Mouse (Mus musculus) hindbrain, postnatal 0 days (tissue): Measurements from ENCODE around the gene Gm49383. TPM values are rescaled to one million over a fixed set of nuclear protein-coding genes. Genes with fewer than 3 reads are reported as not detected.
A peak's percentile ranks its signal among the peaks of the same experiment; 100 is the strongest.

ENCODE experiments used
- ATAC-seq: fragments of 200-750 bp; cut with Nextera tagmentation; 2 replicates; pipeline ENCODE4 v1.8.0; 2017; ENCODE audit warnings: mild to moderate bottlenecking, moderate TSS enrichment, moderate library complexity
- DNase-seq: peaks from one replicate; pipeline ENCODE4 v3.0.0-alpha.2; 2015; ENCODE audit warnings: low spot score
- H3K27ac ChIP-seq: fragments of 300-500 bp; sonication (generic); 2 replicates; pipeline ENCODE4 v1.5.1; 2014; ENCODE audit warnings: mild to moderate bottlenecking
- H3K27me3 ChIP-seq: fragments of 300-500 bp; sonication (generic); 2 replicates; pipeline ENCODE4 v1.6.1; 2014; ENCODE audit warnings: low read length, mixed read lengths; ENCODE audit not compliant: insufficient read depth
- H3K36me3 ChIP-seq: fragments of 300-500 bp; sonication (generic); 2 replicates; pipeline ENCODE4 v1.6.1; 2014; ENCODE audit warnings: low read length, mixed read lengths; ENCODE audit not compliant: insufficient read depth
- H3K4me1 ChIP-seq: fragments of 300-500 bp; sonication (generic); 2 replicates; pipeline ENCODE4 v1.6.1; 2014; ENCODE audit warnings: antibody characterized with exemption, low read length, mixed read lengths; ENCODE audit not compliant: insufficient read depth
- H3K4me2 ChIP-seq: fragments of 300-500 bp; sonication (generic); 2 replicates; pipeline ENCODE4 v1.6.1; 2014; ENCODE audit warnings: low read depth, mild to moderate bottlenecking, low read length, moderate library complexity, mixed read lengths
- H3K4me3 ChIP-seq: fragments of 300-500 bp; sonication (generic); 2 replicates; pipeline ENCODE4 v1.5.1; 2014; ENCODE audit warnings: low read length
- H3K9ac ChIP-seq: fragments of 300-500 bp; sonication (generic); replicated peaks from 2 replicates; pipeline ENCODE4 v1.6.1; 2014; ENCODE audit warnings: mild to moderate bottlenecking, low read length, moderate library complexity, mixed read lengths
- H3K9me3 ChIP-seq: fragments of 300-500 bp; sonication (generic); 2 replicates; pipeline ENCODE4 v1.6.1; 2016; ENCODE audit warnings: low read length, mixed read lengths
- CTCF ChIP-seq: IDR thresholded peaks from 2 replicates; pipeline ENCODE4 v1.5.1; 2016; ENCODE audit warnings: antibody characterized with exemption, control low read depth, low read depth
- WGBS: fragments of 180-500 bp; shearing (Covaris S2); extraction: QIAGEN DNeasy Blood & Tissue Kit; methylation state at CpG from one replicate; pipeline ENCODE4 v1.1.7; 2014; 5-methylcytosine and 5-hydroxymethylcytosine counted together
- polyA plus RNA-seq: library from polyadenylated mRNA; unstranded; fragments of >200 nt; fragmentation: Nextera tagmentation; extraction: Ambion mirVana; gene quantifications from 2 replicates; pipeline ENCODE4 v1.2.1, GENCODE M21; 2015
- total RNA-seq: library from RNA; depleted of rRNA; stranded (reverse); fragments of >200 nt; gene quantifications from 2 replicates; pipeline ENCODE4 v1.2.3, GENCODE M21; 2014

The Gm49383 gene
- total and polyA plus RNA-seq, 2 experiments from 2014 or later = 2.0 to 11.4 TPM

DNA sequence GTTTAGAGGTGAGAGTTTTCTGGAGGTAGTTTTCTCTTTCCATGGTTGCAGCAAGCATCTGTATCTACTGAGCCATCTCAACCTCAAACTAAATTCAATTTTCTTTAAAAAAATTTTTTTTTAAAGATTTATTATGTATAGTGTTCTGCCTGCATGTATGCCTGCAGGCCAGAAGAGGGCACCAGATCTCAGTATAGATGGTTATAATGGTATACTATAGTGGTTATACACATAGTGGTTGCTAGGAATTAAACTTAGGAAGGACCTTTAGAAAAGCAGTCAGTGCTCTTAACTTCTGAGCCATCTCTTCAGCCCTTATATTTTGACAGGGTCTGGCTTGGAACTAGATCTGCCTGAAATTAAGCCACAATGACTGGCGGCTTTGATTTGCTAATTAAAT lies 6.4 kb downstream of the Gm49383 start:
- Histone ChIP-seq H3K27ac (no peak overlapping the region), H3K36me3 (peaks cover 4% of the 10 kb centered on the region; the same call in 1 of the 2 replicates), H3K4me3 (no peak overlapping the region), H3K9ac (no peak overlapping the region), H3K4me2 (no peak overlapping the region), H3K27me3 (no peaks in the 10 kb centered on the region), H3K4me1 (peaks cover 3% of the 10 kb centered on the region), H3K9me3 (no peaks in the 10 kb centered on the region)
- ATAC-seq = peak; percentile 50; the same call in 1 of the 2 replicates
- WGBS = 94% methylated on average over 1 of the region's 1 CpGs
- DNase-seq = no peak
- peak; percentile 55 for TF ChIP-seq CTCF

DNA sequence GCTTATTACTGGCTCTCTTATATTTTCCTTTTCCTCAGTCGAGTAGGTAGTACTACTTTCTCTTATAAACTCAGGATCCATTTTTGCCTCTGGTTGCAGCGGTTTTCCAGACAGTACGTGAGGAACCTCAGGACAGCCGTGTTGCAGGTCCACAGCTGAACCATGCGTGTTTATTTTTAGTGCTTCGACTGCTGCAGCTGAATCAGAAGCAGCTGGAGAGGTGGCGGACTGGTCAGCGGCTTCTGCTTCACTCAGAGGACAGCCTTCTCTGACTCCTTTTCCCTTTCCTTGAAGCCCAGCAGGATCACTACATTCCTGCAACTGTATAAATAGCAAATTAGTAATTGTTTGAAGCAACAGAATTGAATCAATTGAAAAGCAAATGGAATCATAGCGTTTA lies 6.8 kb downstream of the Gm49383 start:
- peaks cover 7% of the 10 kb centered on the region for H3K4me1 ChIP-seq

DNA sequence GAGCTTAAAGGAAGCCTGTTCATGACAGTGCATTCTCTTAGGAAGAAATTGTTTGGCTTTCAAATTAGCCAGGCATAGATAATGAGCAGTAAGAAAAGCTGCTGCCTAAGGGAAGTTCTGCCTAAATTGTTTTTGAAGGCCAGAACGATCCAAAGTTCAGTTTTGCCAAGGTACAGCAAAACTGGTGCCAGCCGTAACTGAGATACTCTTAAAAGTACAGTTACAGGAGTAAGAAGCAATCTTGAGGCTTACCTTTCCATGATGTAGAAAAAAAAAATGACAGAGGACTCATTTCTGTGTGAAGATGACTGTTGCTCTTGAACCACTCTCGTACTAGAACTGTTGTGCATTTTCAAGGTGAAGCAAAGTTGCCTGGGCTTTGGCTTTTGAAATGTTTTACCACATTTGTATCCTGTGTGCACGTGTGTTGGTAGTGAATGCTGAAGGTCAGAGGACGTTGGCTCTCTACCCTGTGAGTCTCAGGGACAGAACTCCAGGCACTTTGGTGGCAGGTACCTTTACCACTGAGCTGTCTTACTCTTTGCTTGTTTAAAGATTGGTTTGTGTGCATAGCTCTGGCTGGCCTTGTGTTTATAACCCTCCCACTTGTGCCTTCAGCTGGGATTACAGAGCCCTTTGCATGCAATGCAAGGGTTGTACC lies 10.0 kb downstream of the Gm49383 start:
- H3K9me3 ChIP-seq = no peaks in the 10 kb centered on the region
- WGBS = 73% methylated on average over 5 of the region's 5 CpGs
- no peak overlapping the region for H3K4me2 ChIP-seq
- no peak overlapping the region for H3K4me3 ChIP-seq
- ATAC-seq (no peak), DNase-seq (no peak)
- peaks cover 4% of the 10 kb centered on the region; the same call in 1 of the 2 replicates for H3K36me3 ChIP-seq
- no peak overlapping the region; the same call in 1 of the 2 replicates for H3K9ac ChIP-seq
- no peak for TF ChIP-seq CTCF
- H3K4me1 ChIP-seq = peaks cover 8% of the 10 kb centered on the region
- H3K27me3 ChIP-seq = no peaks in the 10 kb centered on the region
- H3K27ac ChIP-seq = no peak overlapping the region

More for the DNA sequence above, 6.8 kb downstream of the Gm49383 start:
- Histone ChIP-seq H3K27me3 (no peaks in the 10 kb centered on the region), H3K36me3 (peaks cover 4% of the 10 kb centered on the region; the same call in 1 of the 2 replicates), H3K27ac (no peak overlapping the region), H3K9ac (no peak overlapping the region), H3K9me3 (no peaks in the 10 kb centered on the region), H3K4me3 (no peak overlapping the region), H3K4me2 (no peak overlapping the region)
- 90% methylated on average over 9 of the region's 9 CpGs for WGBS
- TF ChIP-seq CTCF = no peak
- no peak for ATAC-seq
- no peak for DNase-seq

DNA sequence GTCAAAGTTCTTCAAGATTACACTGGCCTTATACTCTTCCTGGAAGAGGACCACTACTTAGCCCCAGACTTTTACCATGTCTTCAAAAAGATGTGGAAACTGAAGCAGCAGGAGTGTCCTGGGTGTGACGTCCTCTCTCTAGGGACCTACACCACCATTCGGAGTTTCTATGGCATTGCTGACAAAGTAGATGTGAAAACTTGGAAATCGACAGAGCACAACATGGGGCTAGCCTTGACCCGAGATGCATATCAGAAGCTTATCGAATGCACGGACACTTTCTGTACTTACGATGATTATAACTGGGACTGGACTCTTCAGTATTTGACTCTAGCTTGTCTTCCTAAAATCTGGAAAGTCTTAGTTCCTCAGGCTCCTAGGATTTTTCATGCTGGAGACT lies 11.5 kb downstream of the Gm49383 start:
- DNase-seq (no peak), ATAC-seq (no peak)
- peak overlapping the region; percentile 99 for H3K4me2 ChIP-seq
- WGBS = 63% methylated on average over 7 of the region's 7 CpGs
- no peak for TF ChIP-seq CTCF
- no peak overlapping the region for H3K27ac ChIP-seq
- H3K36me3 ChIP-seq = peaks cover 4% of the 10 kb centered on the region; the same call in 1 of the 2 replicates
- H3K9me3 ChIP-seq = no peaks in the 10 kb centered on the region
- H3K27me3 ChIP-seq = no peaks in the 10 kb centered on the region
- peak overlapping the region; percentile 86 for H3K4me3 ChIP-seq
- H3K4me1 ChIP-seq = peaks cover 8% of the 10 kb centered on the region
- peak overlapping the region; percentile 90 for H3K9ac ChIP-seq

DNA sequence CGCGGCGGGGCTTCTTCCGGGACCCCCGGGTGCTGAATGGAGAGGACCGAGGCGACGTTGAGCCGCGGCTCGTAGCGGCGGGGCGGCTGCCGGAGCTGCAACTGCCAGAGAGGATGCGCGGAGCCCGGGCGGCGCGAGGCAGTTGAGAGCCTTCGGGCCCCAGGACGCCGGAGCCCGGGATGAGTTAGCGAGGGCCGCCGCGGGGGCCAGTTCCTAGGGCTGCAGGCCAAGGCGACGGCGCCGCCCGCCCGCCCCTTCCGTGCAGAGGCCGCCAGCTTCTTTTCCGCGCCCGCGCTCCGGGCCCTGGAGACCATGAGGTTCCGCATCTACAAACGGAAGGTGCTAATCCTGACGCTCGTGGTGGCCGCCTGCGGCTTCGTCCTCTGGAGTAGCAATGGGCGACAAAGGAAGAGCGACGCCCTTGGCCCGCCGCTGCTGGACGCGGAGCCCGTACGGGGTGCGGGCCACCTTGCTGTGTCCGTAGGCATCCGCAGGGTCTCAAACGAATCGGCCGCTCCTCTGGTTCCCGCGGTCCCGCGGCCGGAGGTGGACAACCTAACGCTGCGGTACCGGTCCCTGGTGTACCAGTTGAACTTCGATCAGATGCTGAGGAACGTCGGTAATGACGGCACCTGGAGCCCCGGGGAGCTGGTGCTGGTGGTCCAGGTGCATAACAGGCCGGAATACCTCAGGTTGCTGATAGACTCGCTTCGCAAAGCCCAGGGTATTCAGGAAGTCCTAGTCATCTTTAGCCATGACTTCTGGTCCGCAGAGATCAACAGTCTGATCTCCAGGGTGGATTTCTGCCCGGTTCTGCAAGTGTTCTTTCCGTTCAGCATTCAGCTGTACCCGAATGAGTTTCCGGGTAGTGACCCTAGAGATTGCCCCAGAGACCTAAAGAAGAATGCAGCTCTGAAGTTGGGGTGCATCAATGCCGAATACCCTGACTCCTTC lies 12.3 kb downstream of the Gm49383 start:
- DNase-seq = peak; percentile 53
- Histone ChIP-seq H3K36me3 (peaks cover 4% of the 10 kb centered on the region; the same call in 1 of the 2 replicates), H3K4me1 (peaks cover 8% of the 10 kb centered on the region), H3K4me2 (peak overlapping the region; percentile 99), H3K27ac (peak overlapping the region; percentile 95), H3K9me3 (no peaks in the 10 kb centered on the region), H3K27me3 (no peaks in the 10 kb centered on the region), H3K9ac (peak overlapping the region; percentile 90), H3K4me3 (peak overlapping the region; percentile 86)
- TF ChIP-seq CTCF = no peak
- 1% methylated on average over 81 of the region's 86 CpGs for WGBS
- peak; percentile 61 for ATAC-seq

DNA sequence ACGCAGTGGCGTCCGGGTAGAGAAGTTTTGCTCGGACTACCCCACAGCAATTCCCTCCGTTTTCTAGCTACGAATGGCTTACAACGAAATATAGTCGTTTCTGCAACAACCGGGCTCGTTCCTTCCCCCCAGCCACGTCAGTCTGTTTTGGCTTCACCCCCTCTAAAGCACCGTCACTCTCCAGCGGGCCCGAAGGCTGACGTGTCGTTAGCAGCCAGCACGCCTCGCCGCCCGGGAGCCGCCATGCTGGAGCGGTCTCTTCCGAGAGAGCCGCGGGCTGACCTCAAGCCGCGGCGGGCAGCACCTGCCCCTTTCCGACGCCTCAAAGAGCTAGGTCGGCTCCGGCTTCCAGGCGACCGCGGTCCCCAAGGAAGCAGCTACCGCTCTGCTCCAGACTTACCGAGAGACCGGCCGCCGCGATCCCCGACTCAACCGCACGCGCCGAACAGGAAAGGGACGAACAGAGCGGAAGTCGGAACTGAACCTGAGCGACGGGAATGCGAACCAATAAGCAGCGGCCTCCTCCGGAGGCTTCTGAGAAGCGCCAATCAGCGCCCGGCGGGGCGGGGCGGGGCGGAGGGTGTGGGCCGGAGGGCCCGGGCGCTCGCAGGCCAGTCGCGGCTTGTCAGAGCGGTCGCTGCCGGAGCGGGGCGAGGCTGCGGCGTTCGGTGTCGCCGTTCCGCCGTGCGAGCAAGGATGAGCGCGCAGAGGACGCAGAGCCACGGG lies 13.2 kb downstream of the Gm49383 start, which contains the start of the genes Rpl36al and Mgat2:
TSS of gene Rpl36al (minus strand) at position 501 of the 726 bp plus-strand sequence.
TSS of gene Mgat2 (plus strand) at position 575 of the 726 bp plus-strand sequence.
- peak; percentile 99 for ATAC-seq
- Histone ChIP-seq H3K9me3 (no peaks in the 10 kb centered on the region), H3K4me1 (peaks cover 8% of the 10 kb centered on the region), H3K9ac (peak within 1 kb of the TSS; percentile 90), H3K36me3 (peaks cover 4% of the 10 kb centered on the region; the same call in 1 of the 2 replicates), H3K4me3 (peak within 1 kb of the TSS; percentile 86), H3K4me2 (peak within 1 kb of the TSS; percentile 99), H3K27ac (peak within 1 kb of the TSS; percentile 95), H3K27me3 (no peaks in the 10 kb centered on the region)
- no peak for TF ChIP-seq CTCF
- under 1% methylated on average over 80 of the region's 84 CpGs for WGBS
- peak; percentile 99 for DNase-seq
